Mouse (Mus musculus) midbrain, embryonic 11.5 days (tissue): ENCODE measurements at regions not wholly inside any gene's neighbourhood (a gene's known extent, or its start where the extent isn't known, plus 50 kb on each side); places are given as distances from the start of the nearest gene placed in this dataset.

Experiments
- ATAC-seq: fragments of 200-750 bp; cut with Nextera tagmentation; 2 replicates; pipeline ENCODE4 v1.8.0; 2017; ENCODE audit warnings: moderate TSS enrichment, moderate library complexity; ENCODE audit not compliant: low FRiP score
- DNase-seq: peaks from one replicate; pipeline ENCODE4 v3.0.0; 2015; ENCODE audit warnings: low spot score; ENCODE audit errors: missing footprints
- H3K27ac ChIP-seq: fragments of 300-500 bp; sonication (generic); 2 replicates; pipeline ENCODE4 v1.5.1; 2014; ENCODE audit warnings: low read depth, low read length
- H3K27me3 ChIP-seq: fragments of 300-500 bp; sonication (generic); 2 replicates; pipeline ENCODE4 v1.6.1; 2014; ENCODE audit warnings: mild to moderate bottlenecking, low read length, moderate library complexity, mixed read lengths; ENCODE audit not compliant: control insufficient read depth, insufficient read depth
- H3K36me3 ChIP-seq: fragments of 300-500 bp; sonication (generic); 2 replicates; pipeline ENCODE4 v1.6.1; 2014; ENCODE audit warnings: mild to moderate bottlenecking, low read length, moderate library complexity, mixed read lengths; ENCODE audit not compliant: control insufficient read depth, insufficient read depth
- H3K4me1 ChIP-seq: fragments of 300-500 bp; sonication (generic); 2 replicates; pipeline ENCODE4 v1.6.1; 2014; ENCODE audit warnings: low read length; ENCODE audit not compliant: control insufficient read depth, insufficient read depth
- H3K4me2 ChIP-seq: fragments of 300-500 bp; sonication (generic); 2 replicates; pipeline ENCODE4 v1.6.1; 2014; ENCODE audit warnings: mild to moderate bottlenecking, moderate library complexity
- H3K4me3 ChIP-seq: fragments of 300-500 bp; sonication (generic); 2 replicates; pipeline ENCODE4 v1.5.1; 2014; ENCODE audit warnings: low read depth, low read length
- H3K9ac ChIP-seq: fragments of 300-500 bp; sonication (generic); 2 replicates; pipeline ENCODE4 v1.6.1; 2014; ENCODE audit warnings: low read length
- H3K9me3 ChIP-seq: fragments of 300-500 bp; sonication (generic); 2 replicates; pipeline ENCODE4 v1.6.1; 2016; ENCODE audit warnings: low read length; ENCODE audit not compliant: control insufficient read depth
- WGBS: fragments of 180-500 bp; shearing (Covaris S2); extraction: QIAGEN DNeasy Blood & Tissue Kit; methylation state at CpG from one replicate; pipeline ENCODE4 v1.1.7; 2014; 5-methylcytosine and 5-hydroxymethylcytosine counted together

- Histone ChIP-seq H3K36me3 (no peaks in the 10 kb centered on the region), H3K27ac (no peak overlapping the region), H3K9ac (no peak overlapping the region), H3K4me1 (no peaks in the 10 kb centered on the region), H3K27me3 (no peaks in the 10 kb centered on the region), H3K9me3 (no peaks in the 10 kb centered on the region), H3K4me3 (no peak overlapping the region), H3K4me2 (no peak overlapping the region)
- ATAC-seq = no peak
- DNase-seq = no peak
- WGBS = 85% methylated on average over 2 of the region's 2 CpGs
Observed at GRCm38 (mm10) chr7:117317362-117317761, 63.4 kb upstream of the Xylt1 start.

GRCm38 (mm10) chr7:117320552-117320951, 60.2 kb upstream of the Xylt1 start:
- Histone ChIP-seq H3K36me3 (no peaks in the 10 kb centered on the region), H3K27me3 (no peaks in the 10 kb centered on the region), H3K9ac (no peak overlapping the region), H3K4me3 (no peak overlapping the region), H3K9me3 (no peaks in the 10 kb centered on the region), H3K27ac (no peak overlapping the region), H3K4me1 (no peaks in the 10 kb centered on the region), H3K4me2 (no peak overlapping the region)
- DNase-seq = no peak
- 73% methylated on average over 6 of the region's 6 CpGs for WGBS
- ATAC-seq = no peak
